Mouse (Mus musculus) adrenal gland (tissue): ENCODE results near the gene Slc23a4.

Experiments
- intact Hi-C: fragments of 180-260 bp; cut with DNase I; formaldehyde crosslinking; loops from one replicate; pipeline ENCODE4 v1.15.1; 2025

Gene Slc23a4

DNA sequence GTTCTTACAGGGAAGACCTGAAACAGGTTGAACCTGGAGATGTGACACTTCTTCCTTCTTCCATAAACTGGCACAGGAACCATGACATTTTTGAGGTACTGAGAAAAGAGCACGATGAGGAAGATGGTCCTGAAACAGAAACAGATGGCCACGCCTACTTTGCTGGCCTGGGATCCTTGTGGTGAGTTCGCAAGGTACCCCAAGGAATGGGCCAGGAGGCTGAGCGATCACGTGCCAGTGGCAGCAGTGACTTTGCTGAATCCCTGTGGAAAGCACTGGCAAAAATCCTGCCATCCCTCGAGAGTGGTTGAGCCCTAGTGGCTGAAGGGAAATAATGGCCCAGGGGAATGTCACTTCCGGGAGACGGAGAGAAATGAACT is 32.4 kb downstream of the Slc23a4 start:
- intact Hi-C loops: no loop called here

DNA sequence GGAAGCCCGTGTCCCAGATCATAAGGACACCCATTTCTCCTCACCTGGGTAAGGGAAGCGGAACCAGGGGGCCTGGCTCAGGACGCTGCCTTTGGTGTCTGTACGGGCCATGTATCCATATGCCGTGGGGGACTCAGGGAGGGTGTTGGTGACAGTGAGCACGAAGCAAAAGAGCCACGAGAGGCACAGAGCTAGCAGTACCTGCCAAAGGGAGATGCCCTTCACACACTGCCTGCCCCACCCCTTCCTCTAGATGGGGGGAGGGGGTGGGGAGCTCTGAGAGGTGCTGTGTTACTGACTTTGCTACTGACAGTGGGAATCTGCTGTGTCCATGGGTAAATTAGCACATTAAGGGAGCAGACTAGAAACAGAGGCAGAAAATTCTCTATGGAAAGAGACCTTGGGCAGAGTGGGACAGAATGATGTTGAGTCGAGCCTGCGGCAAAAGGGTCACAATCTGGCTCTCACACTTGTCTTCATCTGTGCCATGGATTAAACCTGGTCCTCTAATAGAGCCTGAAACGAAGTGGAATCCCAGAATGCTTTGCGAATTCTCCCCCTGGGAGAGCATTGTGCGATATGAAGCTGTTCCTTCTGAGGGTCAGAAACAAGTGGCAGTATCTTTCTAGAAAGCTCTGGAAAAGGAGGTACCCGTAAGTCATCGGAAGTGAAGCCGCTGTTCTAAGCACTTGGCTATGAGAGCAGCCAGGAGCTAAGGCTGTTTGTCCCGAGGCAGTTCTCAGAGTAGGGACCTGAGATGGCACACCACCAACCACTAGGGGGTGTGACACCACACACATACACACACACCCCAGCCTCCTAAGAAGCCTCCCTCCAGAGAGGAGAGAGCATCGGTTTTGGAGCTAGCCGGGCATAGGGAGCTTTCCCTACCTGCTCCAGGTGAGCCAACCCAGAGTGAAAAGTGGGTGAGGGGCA is 33.0 kb downstream of the Slc23a4 start:
- intact Hi-C loops: no loop called here

DNA sequence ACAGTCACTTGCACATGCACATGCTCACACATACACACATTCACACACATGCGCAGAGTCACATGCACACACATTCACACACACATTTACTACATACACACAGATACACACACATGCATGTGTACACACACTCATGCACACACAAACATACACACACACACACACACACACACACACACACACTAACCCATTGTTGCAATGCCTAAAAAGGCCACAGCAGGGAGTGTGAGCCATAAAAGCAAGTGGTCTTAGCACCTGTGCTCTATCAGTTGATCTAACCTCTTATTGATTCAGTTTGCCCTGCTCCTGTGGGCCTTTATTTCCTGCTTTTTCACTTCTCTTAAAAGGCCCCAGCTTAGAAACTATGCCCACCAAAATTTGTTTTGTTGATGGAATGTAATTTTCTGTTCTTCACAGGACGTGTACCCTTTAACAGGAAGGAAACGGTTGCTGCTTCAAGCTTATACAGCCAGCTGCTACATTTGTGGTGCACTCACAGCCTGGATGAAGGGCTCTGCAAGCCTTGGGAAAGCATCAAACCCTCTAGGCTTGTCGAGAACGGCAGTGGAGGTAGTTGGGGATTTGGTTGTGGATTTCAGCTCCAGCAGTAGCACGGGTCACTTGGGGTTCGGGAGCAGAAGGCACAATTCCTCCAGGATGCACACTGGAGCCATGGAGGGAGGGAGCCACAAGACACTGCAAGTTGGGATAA is 36.1 kb downstream of the Slc23a4 start:
- intact Hi-C loops: no loop called here

DNA sequence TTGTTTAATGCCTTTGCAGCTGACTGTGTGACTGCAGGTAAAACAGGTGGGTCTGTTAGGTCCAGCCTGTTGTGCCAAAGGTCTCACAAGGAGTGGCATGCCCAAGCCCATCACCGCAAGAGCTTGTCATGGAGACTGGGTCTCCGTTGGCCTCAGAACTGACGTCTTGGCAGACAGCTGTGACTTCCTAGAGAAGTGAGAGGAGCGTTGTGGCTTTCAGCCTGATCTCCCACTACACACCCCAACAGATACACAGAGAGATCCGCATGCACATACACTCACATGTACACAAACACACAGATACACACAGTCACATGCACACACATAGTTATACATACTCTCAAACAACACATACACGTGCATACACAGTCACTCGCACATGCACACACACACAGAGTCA is 36.7 kb downstream of the Slc23a4 start:
- intact Hi-C loops: no loop called here

DNA sequence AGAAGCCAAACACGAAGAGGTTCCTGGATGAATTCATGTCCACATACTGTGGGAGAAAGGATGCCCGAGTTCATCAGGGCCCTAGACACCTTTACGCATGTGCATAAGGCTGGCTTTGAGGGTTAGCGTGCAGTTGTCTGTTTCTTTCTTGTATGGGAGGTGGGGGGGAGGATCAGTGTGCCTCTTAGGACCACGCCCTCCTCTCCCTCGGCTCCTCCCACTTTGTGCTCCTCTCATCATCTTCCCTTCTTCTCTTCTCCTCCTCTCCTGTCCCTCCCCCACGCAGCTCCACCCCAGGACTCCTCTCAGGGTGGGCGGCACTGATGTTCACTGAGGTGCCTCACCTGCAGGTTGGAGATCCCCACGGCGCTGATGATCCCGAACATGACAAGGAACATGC is 39.7 kb downstream of the Slc23a4 start:
- intact Hi-C loops: no loop called here

DNA sequence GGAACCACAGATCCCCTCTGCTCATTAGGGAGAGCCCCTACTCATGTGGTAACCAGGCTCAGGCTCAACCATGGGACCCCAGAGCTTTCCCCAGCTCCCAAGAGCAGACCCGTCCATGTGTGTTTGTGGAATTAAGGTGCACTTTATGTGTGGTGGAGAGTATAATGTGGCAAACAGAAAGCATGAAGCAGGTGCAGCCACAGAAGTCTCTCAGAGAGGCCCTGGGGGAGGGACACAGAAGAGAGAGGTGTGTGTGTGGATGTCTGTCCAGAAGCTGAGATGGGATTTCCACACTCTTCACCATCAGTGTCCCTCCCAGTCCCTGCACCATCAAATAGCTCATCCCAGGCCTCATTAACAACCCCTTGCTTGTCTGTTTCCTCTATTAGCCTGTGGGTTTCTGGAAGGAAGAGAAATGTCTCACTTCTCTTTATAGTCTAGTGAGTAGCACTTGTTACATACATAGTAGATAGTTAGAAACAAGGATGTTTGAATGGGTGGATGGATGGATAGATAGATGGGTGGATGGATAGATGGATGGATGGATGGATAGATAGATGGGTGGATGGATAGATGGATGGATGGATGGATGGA is 41.6 kb downstream of the Slc23a4 start:
- intact Hi-C loops: no loop called here

DNA sequence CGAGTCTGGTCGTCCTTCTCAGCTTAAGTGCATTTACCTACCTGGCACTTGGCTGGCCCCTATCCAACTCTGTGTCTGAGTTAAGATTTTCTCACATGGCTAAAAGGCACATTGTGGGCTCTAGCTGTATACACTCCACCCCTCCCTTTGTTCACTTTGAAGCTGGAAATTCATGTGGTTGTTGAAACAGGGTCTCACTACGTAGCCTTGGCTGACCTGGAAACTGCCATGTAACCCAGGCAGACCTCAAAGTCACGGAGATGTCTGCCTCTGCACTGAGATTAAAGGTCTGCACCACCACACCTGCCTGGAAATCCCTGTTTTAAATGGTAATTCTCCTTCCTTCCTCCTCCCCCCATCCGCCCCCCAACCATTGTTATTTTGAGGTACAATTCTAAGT is 44.7 kb downstream of the Slc23a4 start:
- intact Hi-C loops: no loop called here

DNA sequence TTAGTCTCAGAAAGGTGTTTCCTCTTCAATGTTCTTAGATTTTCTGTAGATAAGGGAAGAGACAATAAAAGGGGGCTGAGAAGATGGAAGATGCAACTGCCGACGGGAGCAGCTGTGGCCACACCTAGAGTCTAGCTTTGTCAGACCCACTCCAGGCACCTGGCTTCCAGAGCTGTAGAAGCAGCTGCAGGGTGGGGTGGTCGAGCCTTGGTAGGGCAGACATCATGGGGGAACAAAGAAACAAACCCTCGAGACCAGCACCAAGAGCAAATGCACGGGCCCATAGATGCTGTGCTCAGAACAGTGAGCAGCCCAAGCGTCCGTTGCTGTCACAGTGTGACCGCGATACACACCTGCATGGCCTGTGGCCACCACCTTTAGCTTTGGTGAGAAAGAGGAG is 45.8 kb downstream of the Slc23a4 start:
- intact Hi-C loops: no loop called here

DNA sequence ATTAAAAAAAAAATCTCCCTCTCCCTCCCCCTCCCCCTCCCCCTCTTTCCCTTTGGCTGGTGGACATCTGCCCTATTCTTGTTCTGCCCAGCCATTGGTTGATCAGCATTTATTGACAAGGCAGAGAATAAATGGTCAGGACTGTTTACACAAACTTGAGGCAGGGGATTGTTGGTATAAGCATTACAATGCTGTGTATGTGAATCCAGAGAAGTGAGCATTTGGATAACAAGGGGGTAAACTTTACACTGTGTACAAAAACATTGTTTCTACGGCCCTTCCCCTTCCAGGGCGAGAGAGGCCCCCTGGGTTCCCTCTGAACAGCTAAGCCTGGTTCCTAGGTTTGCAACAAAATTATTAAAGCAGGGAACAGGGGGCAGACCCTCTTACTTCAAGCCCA is 46.7 kb downstream of the Slc23a4 start:
- intact Hi-C loops: no loop called here

DNA sequence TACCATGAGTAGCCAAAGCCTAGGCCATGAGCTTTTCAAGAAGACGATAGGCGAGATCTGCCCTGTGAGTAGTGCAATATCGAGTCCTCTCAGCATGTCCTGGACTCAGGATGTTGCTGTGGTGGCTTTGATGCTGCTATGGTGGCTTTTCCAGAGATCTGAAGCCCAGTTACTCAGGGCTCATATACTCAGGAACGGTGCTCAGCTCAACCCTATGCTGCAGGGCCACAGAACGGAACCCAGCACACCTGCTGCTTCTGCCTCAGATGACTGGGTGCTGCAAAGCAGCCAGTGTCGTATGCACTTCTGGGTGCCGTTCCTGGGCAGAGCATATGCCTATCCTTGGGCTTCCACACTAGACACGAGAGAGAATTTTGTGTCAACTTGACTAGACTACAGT is 48.8 kb downstream of the Slc23a4 start:
- intact Hi-C loops: loop anchor here (5.0 kb wide), 1 partner anchor 53 kb away; no protein-coding TSS in a partner anchor

DNA sequence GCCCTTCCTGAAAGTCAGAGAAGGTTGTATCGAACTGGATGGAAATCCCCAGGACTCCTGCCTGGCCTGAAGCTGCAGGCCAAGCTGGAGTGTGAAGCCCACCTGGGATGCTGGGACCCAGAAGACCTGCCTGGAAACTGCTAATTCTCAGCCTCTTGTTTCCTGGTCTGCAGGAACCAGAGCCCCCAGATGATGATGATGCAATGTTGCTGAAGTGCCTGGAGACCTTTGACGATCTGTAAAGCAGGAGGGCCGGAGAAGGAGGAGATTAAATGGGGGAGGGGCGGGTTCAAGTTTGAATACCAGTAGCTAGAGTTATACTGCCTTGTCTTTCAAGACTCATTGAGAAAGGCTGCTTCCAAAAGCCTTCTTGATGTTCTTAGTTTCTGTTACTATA is 49.3 kb downstream of the Slc23a4 start:
- intact Hi-C loops: loop anchor here (5.0 kb wide), 1 partner anchor 53 kb away; no protein-coding TSS in a partner anchor

DNA sequence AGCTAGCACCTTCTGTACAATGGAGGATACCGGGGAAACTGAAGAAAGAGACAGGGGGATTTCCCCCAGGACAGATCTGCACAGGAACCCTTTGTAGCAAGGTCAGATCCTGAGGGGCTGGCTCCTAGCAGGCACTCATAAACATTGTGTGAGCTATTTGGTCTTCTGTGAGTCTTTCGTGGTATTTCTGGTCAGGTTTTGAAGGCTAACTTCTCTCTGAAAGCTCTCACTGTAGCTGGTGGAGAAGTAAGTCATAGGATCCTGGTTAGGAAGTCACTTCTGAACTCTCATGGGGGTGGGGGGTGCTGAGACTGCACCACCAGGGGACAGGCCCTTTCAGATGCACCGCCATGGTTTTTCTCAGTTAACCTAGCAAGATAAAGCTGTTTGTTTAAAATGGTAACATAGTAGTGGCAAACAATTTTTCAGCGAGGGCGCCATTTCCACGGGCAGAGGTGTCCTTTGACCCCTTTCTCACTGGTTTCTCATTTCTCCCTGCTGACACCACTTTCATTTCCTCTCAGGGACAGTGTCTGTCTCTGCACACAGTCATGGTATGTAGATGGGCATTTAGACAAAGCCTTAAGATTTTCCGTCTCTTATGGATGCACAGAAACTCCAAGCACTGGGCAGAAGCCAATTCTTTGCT is 49.8 kb downstream of the Slc23a4 start:
- intact Hi-C loops: loop anchor here (5.0 kb wide), 1 partner anchor 54 kb away; no protein-coding TSS in a partner anchor

DNA sequence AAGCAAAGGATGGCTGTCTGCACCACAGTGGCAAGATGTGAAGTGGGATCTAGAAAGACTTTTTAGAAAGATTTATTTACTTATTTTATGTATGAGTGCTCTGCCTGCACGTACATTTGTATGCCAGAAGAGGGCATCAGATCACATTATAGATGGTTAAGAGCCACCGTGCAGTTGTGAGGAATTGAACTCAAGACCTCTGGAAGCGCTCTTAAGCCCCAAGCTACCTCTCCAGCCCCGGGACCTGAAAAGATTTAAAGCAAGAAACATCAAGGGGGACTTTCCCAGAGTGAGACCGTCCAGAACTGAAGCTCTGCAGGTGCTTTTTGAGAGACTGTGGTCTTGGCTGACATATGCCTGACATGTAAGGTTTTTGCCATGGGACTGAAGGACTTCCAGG is 51.5 kb downstream of the Slc23a4 start:
- intact Hi-C loops: loop anchor here (5.0 kb wide), 1 partner anchor 56 kb away; no protein-coding TSS in a partner anchor

DNA sequence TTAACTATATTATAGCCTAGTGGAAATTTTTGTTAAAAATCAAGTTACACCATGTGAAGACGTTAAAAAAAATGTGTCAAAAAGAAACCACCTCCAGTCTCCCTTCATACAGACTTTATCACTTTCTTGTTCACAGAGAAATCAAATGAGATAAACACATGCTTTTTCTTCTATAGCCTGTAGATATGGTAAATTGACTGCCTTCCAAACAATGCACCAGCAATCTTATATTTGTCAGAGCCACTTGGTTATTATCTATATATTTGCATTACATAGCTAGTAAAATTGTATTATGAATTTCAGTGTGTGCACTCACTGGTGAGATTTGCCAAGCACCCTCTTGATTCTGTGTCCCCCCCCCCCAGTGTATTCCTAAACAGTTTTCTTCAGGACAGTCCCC is 55.6 kb downstream of the Slc23a4 start:
- intact Hi-C loops: no loop called here

DNA sequence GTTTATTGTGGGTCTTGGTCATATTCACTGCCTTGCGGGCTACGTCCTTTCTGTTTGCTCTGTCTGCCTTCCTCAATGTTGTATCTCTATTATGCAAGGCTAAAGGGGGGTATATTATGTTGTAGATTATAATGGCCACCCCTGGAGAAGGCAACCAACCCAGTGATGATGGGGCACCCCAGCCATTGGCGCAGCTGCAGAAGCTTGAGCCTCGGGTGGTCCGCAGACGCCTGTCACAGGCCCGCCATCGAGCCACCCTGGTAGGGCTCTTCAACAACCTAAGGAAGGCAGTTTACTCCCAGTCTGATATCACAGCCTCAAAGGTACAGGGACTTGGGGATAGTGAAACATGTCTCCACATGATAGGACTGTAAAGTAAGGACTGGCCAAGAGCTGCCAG is 60.6 kb downstream of the Slc23a4 start:
- intact Hi-C loops: loop anchor here (5.0 to 10.0 kb wide), 2 partner anchors 143 to 415 kb away; partner anchors contain the start of gene Agbl3

DNA sequence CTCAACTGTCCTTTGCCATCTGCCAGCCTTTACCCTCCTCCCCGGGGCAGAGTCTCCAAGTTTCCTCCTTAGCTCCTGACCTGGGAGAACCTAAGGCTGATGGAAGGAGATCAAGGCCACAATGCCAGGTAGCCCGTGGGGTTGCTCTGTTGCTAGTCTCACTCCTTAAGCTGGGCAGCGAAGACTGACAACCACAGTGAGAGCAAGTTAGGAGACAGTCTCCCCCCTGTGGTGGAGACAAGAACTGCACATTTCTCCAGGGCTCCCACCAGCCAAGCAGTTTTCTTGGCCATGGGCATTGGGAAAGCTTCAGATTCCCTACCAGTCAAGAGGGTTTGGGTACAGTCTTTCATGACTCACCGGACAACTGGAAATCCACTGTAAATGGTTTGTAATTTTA is 61.0 kb downstream of the Slc23a4 start:
- intact Hi-C loops: loop anchor here (5.0 to 10.0 kb wide), 2 partner anchors 142 to 415 kb away; partner anchors contain the start of gene Agbl3

DNA sequence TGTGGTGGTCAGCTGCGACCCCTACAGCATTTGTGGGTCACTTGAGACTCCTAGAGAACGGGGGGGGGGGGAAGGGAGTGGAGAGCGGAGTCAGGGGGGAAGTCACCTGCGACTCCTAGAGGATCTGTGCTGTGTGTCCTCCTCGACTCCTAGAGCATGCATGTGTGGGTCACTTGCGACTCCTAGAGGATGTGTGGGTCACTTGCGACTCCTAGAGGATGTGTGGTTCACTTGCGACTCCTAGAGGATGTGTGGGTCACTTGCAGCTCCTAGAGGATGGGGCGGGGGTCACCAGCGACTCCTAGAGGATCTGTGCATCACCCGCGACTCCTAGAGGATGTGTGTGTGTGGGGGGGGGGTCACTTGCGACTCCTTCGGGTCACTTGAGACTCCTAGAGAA is 66.3 kb downstream of the Slc23a4 start:
- intact Hi-C loops: loop anchor here (5.0 to 10.0 kb wide), 2 partner anchors 35 to 137 kb away; partner anchors contain the start of gene Agbl3

DNA sequence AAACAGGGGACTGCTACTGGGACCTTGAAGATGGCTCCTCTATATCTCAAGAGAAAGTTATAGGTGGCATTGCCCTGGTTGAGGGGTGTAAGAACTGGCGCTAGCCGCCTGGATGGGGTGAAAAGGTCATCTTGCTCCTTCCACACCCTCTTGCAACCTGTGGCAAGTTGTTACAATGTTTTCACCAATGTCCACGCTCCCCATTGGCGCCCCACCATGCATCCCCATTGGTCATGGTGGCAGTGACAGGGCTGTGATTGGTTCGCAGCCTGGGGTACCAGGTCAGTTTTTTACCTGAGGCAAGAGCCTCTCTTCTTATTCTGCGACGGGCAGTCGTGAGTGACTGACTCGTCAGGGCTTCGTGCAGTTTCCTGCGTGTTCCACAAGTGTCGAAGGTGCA is 67.6 kb downstream of the Slc23a4 start:
- intact Hi-C loops: loop anchor here (5.0 to 10.0 kb wide), 2 partner anchors 33 to 136 kb away; partner anchors contain the start of gene Agbl3

DNA sequence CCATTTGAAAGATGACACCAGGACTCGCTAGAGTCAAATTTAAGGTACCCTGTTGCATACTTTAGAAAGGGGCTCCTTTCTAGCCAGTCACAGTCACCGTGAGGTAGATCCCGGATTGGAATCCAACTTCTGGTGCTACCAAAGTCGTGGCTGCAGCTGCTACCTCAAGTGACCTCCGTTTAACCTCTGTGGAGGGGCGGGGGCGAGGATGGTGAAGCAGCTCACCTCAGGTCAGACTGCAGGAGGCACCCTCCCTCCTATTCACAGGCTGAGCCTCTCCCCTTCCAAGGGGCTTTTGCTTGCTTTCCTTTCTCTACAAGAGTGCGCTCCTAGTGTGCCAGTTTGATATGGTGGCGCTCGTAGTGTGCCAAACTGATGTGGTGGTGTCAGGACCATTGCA is 68.2 kb downstream of the Slc23a4 start, which contains the start of gene Stra8:
Gene Stra8 (plus strand): TSS at position 208 of the 400 bp plus-strand sequence.
- intact Hi-C loops: loop anchor here (5.0 to 10.0 kb wide), 2 partner anchors 33 to 135 kb away; partner anchors contain the start of gene Agbl3

DNA sequence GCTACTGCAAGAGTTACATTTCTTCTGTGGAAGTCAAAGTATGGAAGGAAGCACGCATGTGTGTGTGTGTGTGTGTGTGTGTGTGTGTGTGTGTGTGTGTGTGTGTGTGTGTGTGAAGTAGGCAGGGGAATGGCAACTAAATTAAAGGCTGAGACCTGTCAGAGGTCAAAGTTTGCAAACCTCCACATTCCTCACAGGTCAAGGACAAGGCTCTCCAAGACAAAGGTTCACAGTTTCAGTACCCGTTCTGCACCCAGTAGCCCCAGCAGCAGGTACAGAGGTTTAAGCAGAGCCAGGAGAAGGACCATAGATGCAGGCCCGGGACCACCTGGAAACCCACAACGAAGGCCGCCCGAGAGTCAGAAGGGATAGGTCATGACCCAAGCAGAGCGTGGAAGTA is 69.1 kb downstream of the Slc23a4 start:
- intact Hi-C loops: no loop called here

DNA sequence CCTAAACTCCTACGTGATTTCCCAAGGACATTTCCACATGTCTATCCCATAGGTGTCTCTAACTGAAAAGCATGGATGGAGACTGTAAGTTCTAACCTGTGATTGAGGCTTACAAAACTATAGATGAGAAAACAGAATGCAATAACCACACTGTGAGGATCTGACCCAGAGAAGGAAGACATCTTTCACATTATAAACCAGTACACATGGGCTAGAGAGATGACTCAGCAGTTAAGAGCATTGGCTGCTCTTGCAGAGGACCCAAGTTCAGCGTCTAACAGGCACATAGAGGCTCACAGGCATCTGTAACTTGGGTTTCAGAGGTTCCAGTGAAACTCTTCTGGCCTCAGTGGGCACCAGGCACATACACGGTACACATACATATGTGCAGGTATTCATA is 73.7 kb downstream of the Slc23a4 start:
- intact Hi-C loops: no loop called here
